Mouse (Mus musculus): ENCODE measurements around the gene Osbpl3. TPM values are rescaled to one million over a fixed set of nuclear protein-coding genes. Genes with fewer than 3 reads are reported as not detected.

The Osbpl3 gene
- polyA plus RNA-seq, 1 experiment from 2014 or later, result 12.7 TPM

- Histone ChIP-seq H3K9ac (no peak overlapping the region), H3K36me3 (no peaks in the 10 kb centered on the region), H3K27ac (no peak overlapping the region), H3K4me3 (no peak overlapping the region), H3K4me1 (no peaks in the 10 kb centered on the region), H3K9me3 (no peaks in the 10 kb centered on the region), H3K27me3 (no peaks in the 10 kb centered on the region), H3K4me2 (replicated peaks) (no peak overlapping the region)
- 80% methylated on average over 9 of the region's 9 CpGs for WGBS
- no peak for ATAC-seq (ENCODE audit: insufficient number of reproducible peaks, insufficient read depth, low FRiP score, low TSS enrichment)
These were observed 8.9 kb upstream of the Osbpl3 start for GRCm38 (mm10) chr6:50464690-50465485.

- no peaks in the 10 kb centered on the region for H3K9me3 ChIP-seq
- no peaks in the 10 kb centered on the region for H3K27me3 ChIP-seq
- no peaks in the 10 kb centered on the region for H3K36me3 ChIP-seq
- 75% methylated on average over 4 of the region's 4 CpGs for WGBS
- no peak for ATAC-seq (ENCODE audit: insufficient number of reproducible peaks, insufficient read depth, low FRiP score, low TSS enrichment)
- no peaks in the 10 kb centered on the region for H3K4me1 ChIP-seq
- no peak overlapping the region for H3K4me2 ChIP-seq (replicated peaks)
- H3K27ac ChIP-seq, result no peak overlapping the region
- no peak overlapping the region for H3K4me3 ChIP-seq
- H3K9ac ChIP-seq, result no peak overlapping the region
These were observed 6.0 kb upstream of the Osbpl3 start for GRCm38 (mm10) chr6:50462026-50462425.

GRCm38 (mm10) chr6:50461585-50461984 is 5.6 kb upstream of the Osbpl3 start:
- peaks cover 1% of the 10 kb centered on the region; the same call in 1 of the 2 replicates for H3K4me1 ChIP-seq
- H3K27me3 ChIP-seq, result no peaks in the 10 kb centered on the region
- H3K4me2 ChIP-seq (replicated peaks), result no peak overlapping the region
- no peak for ATAC-seq (ENCODE audit: insufficient number of reproducible peaks, insufficient read depth, low FRiP score, low TSS enrichment)
- H3K36me3 ChIP-seq, result no peaks in the 10 kb centered on the region
- H3K27ac ChIP-seq, result no peak overlapping the region
- H3K9me3 ChIP-seq, result no peaks in the 10 kb centered on the region
- H3K9ac ChIP-seq, result no peak overlapping the region
- WGBS, result 81% methylated on average over 3 of the region's 3 CpGs
- no peak overlapping the region for H3K4me3 ChIP-seq

GRCm38 (mm10) chr6:50460646-50461045 is 4.6 kb upstream of the Osbpl3 start:
- WGBS, result 91% methylated on average over 5 of the region's 5 CpGs
- H3K9me3 ChIP-seq, result no peaks in the 10 kb centered on the region

GRCm38 (mm10) chr6:50460246-50460645 is 4.2 kb upstream of the Osbpl3 start:
- no peak overlapping the region for H3K4me3 ChIP-seq
- H3K9me3 ChIP-seq, result no peaks in the 10 kb centered on the region
- H3K27me3 ChIP-seq, result no peaks in the 10 kb centered on the region
- ATAC-seq (ENCODE audit: insufficient number of reproducible peaks, insufficient read depth, low FRiP score, low TSS enrichment), result no peak
- no peak overlapping the region for H3K4me2 ChIP-seq (replicated peaks)
- no peak overlapping the region for H3K27ac ChIP-seq
- peaks cover 4% of the 10 kb centered on the region; the same call in 1 of the 2 replicates for H3K4me1 ChIP-seq
- no peaks in the 10 kb centered on the region for H3K36me3 ChIP-seq
- H3K9ac ChIP-seq, result no peak overlapping the region

More at GRCm38 (mm10) chr6:50460646-50461045, 4.6 kb upstream of the Osbpl3 start:
- no peak overlapping the region for H3K4me3 ChIP-seq
- no peak for ATAC-seq (ENCODE audit: insufficient number of reproducible peaks, insufficient read depth, low FRiP score, low TSS enrichment)
- peaks cover 4% of the 10 kb centered on the region; the same call in 1 of the 2 replicates for H3K4me1 ChIP-seq
- no peaks in the 10 kb centered on the region for H3K27me3 ChIP-seq
- no peak overlapping the region for H3K4me2 ChIP-seq (replicated peaks)
- H3K27ac ChIP-seq, result no peak overlapping the region
- H3K9ac ChIP-seq, result no peak overlapping the region
- H3K36me3 ChIP-seq, result no peaks in the 10 kb centered on the region

GRCm38 (mm10) chr6:50459271-50459670 is 3.3 kb upstream of the Osbpl3 start:
- H3K4me3 ChIP-seq, result no peak overlapping the region
- no peaks in the 10 kb centered on the region for H3K27me3 ChIP-seq
- no peak overlapping the region for H3K4me2 ChIP-seq (replicated peaks)
- 70% methylated on average over 5 of the region's 5 CpGs for WGBS
- no peaks in the 10 kb centered on the region for H3K9me3 ChIP-seq
- H3K27ac ChIP-seq, result no peak overlapping the region
- no peak overlapping the region for H3K9ac ChIP-seq
- H3K36me3 ChIP-seq, result no peaks in the 10 kb centered on the region
- no peak for ATAC-seq (ENCODE audit: insufficient number of reproducible peaks, insufficient read depth, low FRiP score, low TSS enrichment)
- H3K4me1 ChIP-seq, result peaks cover 12% of the 10 kb centered on the region

- Histone ChIP-seq H3K9me3 (no peaks in the 10 kb centered on the region), H3K4me3 (no peak overlapping the region), H3K4me2 (replicated peaks) (no peak overlapping the region), H3K9ac (no peak overlapping the region), H3K27me3 (no peaks in the 10 kb centered on the region), H3K36me3 (no peaks in the 10 kb centered on the region), H3K27ac (no peak overlapping the region), H3K4me1 (peaks cover 20% of the 10 kb centered on the region)
- 83% methylated on average over 12 of the region's 12 CpGs for WGBS
- ATAC-seq (ENCODE audit: insufficient number of reproducible peaks, insufficient read depth, low FRiP score, low TSS enrichment), result no peak
These were observed 1.7 kb upstream of the Osbpl3 start for GRCm38 (mm10) chr6:50457551-50458348.

- Histone ChIP-seq H3K4me3 (peak overlapping the region; percentile 67; the same call in 1 of the 2 replicates), H3K4me1 (peaks cover 20% of the 10 kb centered on the region), H3K27ac (no peak overlapping the region), H3K27me3 (no peaks in the 10 kb centered on the region), H3K4me2 (replicated peaks) (peak overlapping the region; percentile 93), H3K9me3 (no peaks in the 10 kb centered on the region), H3K9ac (no peak overlapping the region), H3K36me3 (no peaks in the 10 kb centered on the region)
- no peak for ATAC-seq (ENCODE audit: insufficient number of reproducible peaks, insufficient read depth, low FRiP score, low TSS enrichment)
- 63% methylated on average over 14 of the region's 14 CpGs for WGBS
These were observed 705 bp upstream of the Osbpl3 start for GRCm38 (mm10) chr6:50456706-50457105.

GRCm38 (mm10) chr6:50455102-50455828 is 736 bp downstream of the Osbpl3 start:
- H3K4me3 ChIP-seq, result peak overlapping the region; percentile 67

GRCm38 (mm10) chr6:50453651-50454050 is 2.4 kb downstream of the Osbpl3 start:
- ATAC-seq (ENCODE audit: insufficient number of reproducible peaks, insufficient read depth, low FRiP score, low TSS enrichment), result no peak
- WGBS, result 38% methylated on average over 6 of the region's 6 CpGs
- Histone ChIP-seq H3K4me2 (replicated peaks) (no peak overlapping the region), H3K9ac (no peak overlapping the region), H3K27ac (no peak overlapping the region), H3K27me3 (no peaks in the 10 kb centered on the region), H3K4me3 (no peak overlapping the region), H3K36me3 (no peaks in the 10 kb centered on the region), H3K9me3 (no peaks in the 10 kb centered on the region), H3K4me1 (peaks cover 20% of the 10 kb centered on the region)

More at GRCm38 (mm10) chr6:50455102-50455828, 736 bp downstream of the Osbpl3 start:
- Histone ChIP-seq H3K9me3 (no peaks in the 10 kb centered on the region), H3K27ac (peak overlapping the region; percentile 86), H3K4me2 (replicated peaks) (peak overlapping the region; percentile 93), H3K4me1 (peaks cover 20% of the 10 kb centered on the region), H3K9ac (peak overlapping the region; percentile 75), H3K36me3 (no peaks in the 10 kb centered on the region), H3K27me3 (no peaks in the 10 kb centered on the region)
- peak; percentile 63 for ATAC-seq (ENCODE audit: insufficient number of reproducible peaks, insufficient read depth, low FRiP score, low TSS enrichment)
- under 1% methylated on average over 39 of the region's 39 CpGs for WGBS

GRCm38 (mm10) chr6:50452220-50452619 is 3.8 kb downstream of the Osbpl3 start:
- ATAC-seq (ENCODE audit: insufficient number of reproducible peaks, insufficient read depth, low FRiP score, low TSS enrichment), result no peak
- no peaks in the 10 kb centered on the region for H3K27me3 ChIP-seq
- no peaks in the 10 kb centered on the region for H3K9me3 ChIP-seq
- no peak overlapping the region for H3K4me3 ChIP-seq
- no peaks in the 10 kb centered on the region for H3K36me3 ChIP-seq
- H3K4me2 ChIP-seq (replicated peaks), result no peak overlapping the region
- no peak overlapping the region for H3K27ac ChIP-seq
- H3K9ac ChIP-seq, result no peak overlapping the region
- peaks cover 20% of the 10 kb centered on the region for H3K4me1 ChIP-seq
- WGBS, result 78% methylated on average over 10 of the region's 10 CpGs
